Mouse (Mus musculus) brain, embryonic 14.5 days (tissue): ENCODE data around the gene Nxn. TPM values are rescaled to one million over a fixed set of nuclear protein-coding genes. Genes with fewer than 3 reads are reported as not detected.

Experiments
- DNase-seq: peaks from one replicate; pipeline ENCODE4 v3.0.0-alpha.2; 2011; ENCODE audit warnings: low read depth
- CTCF ChIP-seq: fragments of 200-500 bp; IDR thresholded peaks from 2 replicates; pipeline ENCODE4 v1.5.1; 2012; ENCODE audit warnings: inconsistent platforms, mild to moderate bottlenecking, moderate library complexity, borderline replicate concordance; ENCODE audit not compliant: insufficient read depth, insufficient read length; ENCODE audit errors: extremely low read depth
- POLR2A ChIP-seq: fragments of 200-500 bp; IDR thresholded peaks from 2 replicates; pipeline ENCODE4 v1.6.1; 2012; ENCODE audit warnings: mild to moderate bottlenecking, inconsistent platforms, borderline replicate concordance; ENCODE audit not compliant: poor library complexity, insufficient read depth, insufficient read length, severe bottlenecking; ENCODE audit errors: extremely low read depth
- polyA plus RNA-seq: library from polyadenylated mRNA; depleted of rRNA; stranded (reverse); fragments of >200 nt; gene quantifications from 2 replicates; pipeline ENCODE4 v1.2.3, GENCODE M21; 2012

The Nxn gene
- polyA plus RNA-seq, 1 experiment = 40.9 TPM

- no peak for TF ChIP-seq CTCF
- no peak for TF ChIP-seq POLR2A
- no peak for DNase-seq
Measured at GRCm38 (mm10) chr11:76314140-76314539, 84.8 kb downstream of the Nxn start.

- TF ChIP-seq CTCF (no peak), POLR2A (no peak)
- DNase-seq = no peak
Measured at GRCm38 (mm10) chr11:76312805-76313204, 86.1 kb downstream of the Nxn start.

- no peak for TF ChIP-seq CTCF
- no peak for TF ChIP-seq POLR2A
- no peak for DNase-seq
Measured at GRCm38 (mm10) chr11:76311224-76312000, 87.5 kb downstream of the Nxn start.

GRCm38 (mm10) chr11:76309868-76310267 lies 89.1 kb downstream of the Nxn start:
- no peak for TF ChIP-seq CTCF
- no peak for TF ChIP-seq POLR2A
- no peak for DNase-seq

GRCm38 (mm10) chr11:76309072-76309471 lies 89.9 kb downstream of the Nxn start:
- TF ChIP-seq CTCF = no peak
- no peak for DNase-seq

GRCm38 (mm10) chr11:76306769-76307168 lies 92.2 kb downstream of the Nxn start:
- no peak for DNase-seq
- TF ChIP-seq POLR2A (no peak), CTCF (no peak)

GRCm38 (mm10) chr11:76305571-76305970 lies 93.4 kb downstream of the Nxn start:
- TF ChIP-seq POLR2A (no peak), CTCF (no peak)

GRCm38 (mm10) chr11:76303368-76303767 lies 95.6 kb downstream of the Nxn start:
- TF ChIP-seq CTCF = no peak
- TF ChIP-seq POLR2A = no peak
- no peak for DNase-seq

More at GRCm38 (mm10) chr11:76305571-76305970, 93.4 kb downstream of the Nxn start:
- no peak for DNase-seq

- TF ChIP-seq POLR2A (no peak), CTCF (no peak)
- peak; percentile 51 for DNase-seq
Measured at GRCm38 (mm10) chr11:76300862-76301261, 98.1 kb downstream of the Nxn start.

GRCm38 (mm10) chr11:76298457-76299000 lies 100.4 kb downstream of the Nxn start:
- DNase-seq = peak; percentile 49
- TF ChIP-seq POLR2A = no peak
- TF ChIP-seq CTCF = peak; percentile 22; the same call in 1 of the 2 replicates

- peak; percentile 53 for DNase-seq
- no peak for TF ChIP-seq CTCF
- TF ChIP-seq POLR2A = no peak
Measured at GRCm38 (mm10) chr11:76297252-76297651, 101.7 kb downstream of the Nxn start.

GRCm38 (mm10) chr11:76294836-76295235 lies 104.1 kb downstream of the Nxn start:
- peak; percentile 55 for DNase-seq
- no peak for TF ChIP-seq POLR2A
- TF ChIP-seq CTCF = no peak
